Mouse (Mus musculus) thymus, postnatal 36 days (tissue): ENCODE data around the gene Numa1.

Experiments
- DNase-seq, 2 experiments: peaks; one replicate each; pipeline ENCODE4 v3.0.0; 2022; ENCODE audit warnings: mixed read lengths in 2 of 2

Numa1 gene

DNA sequence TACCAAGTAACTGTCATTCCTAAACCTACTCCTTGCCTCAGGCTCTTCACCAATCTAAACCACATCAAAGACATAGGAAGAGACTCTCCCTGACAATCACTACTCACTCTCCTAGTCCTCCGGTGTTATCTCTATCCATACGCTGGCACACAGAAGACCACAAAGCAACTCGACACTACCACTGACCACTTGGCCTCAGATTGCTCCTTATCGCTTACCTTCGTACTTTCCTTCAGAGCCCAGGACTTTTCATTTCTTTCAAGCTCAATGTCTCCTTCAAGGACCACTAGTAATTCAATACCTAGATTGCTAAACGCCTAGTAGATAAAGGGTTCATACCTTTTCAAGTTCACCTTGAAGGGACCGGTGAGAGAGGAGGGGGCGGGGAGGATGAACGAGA lies 130.0 kb downstream of the Numa1 start:
- DNase-seq: no peak
